Mouse (Mus musculus) stomach, embryonic 16.5 days (tissue): ENCODE measurements around the gene Snapc4. TPM values are rescaled to one million over a fixed set of nuclear protein-coding genes. Genes with fewer than 3 reads are reported as not detected.
A peak's percentile ranks its signal among the peaks of the same experiment; 100 is the strongest.

Source experiments
- ATAC-seq: fragments of 200-750 bp; cut with Nextera tagmentation; 2 replicates; pipeline ENCODE4 v1.8.0; 2017; ENCODE audit warnings: moderate number of reproducible peaks, moderate TSS enrichment; ENCODE audit not compliant: insufficient read depth, low FRiP score
- H3K27ac ChIP-seq: fragments of 300-500 bp; sonication (generic); 2 replicates; pipeline ENCODE4 v1.5.1; 2014; ENCODE audit warnings: low read length
- H3K27me3 ChIP-seq: fragments of 300-500 bp; sonication (generic); 2 replicates; pipeline ENCODE4 v1.6.1; 2014; ENCODE audit warnings: low read length, control low read depth, mixed read lengths; ENCODE audit not compliant: control insufficient read depth, insufficient read depth
- H3K36me3 ChIP-seq: fragments of 300-500 bp; sonication (generic); 2 replicates; pipeline ENCODE4 v1.6.1; 2014; ENCODE audit warnings: low read length; ENCODE audit not compliant: control insufficient read depth, insufficient read depth
- H3K4me1 ChIP-seq: fragments of 300-500 bp; sonication (generic); 2 replicates; pipeline ENCODE4 v1.6.1; 2014; ENCODE audit warnings: low read length, control low read depth, mixed read lengths; ENCODE audit not compliant: control insufficient read depth, insufficient read depth
- H3K4me2 ChIP-seq: fragments of 300-500 bp; sonication (generic); 2 replicates; pipeline ENCODE4 v1.6.1; 2014; ENCODE audit warnings: low read depth, low read length, mixed read lengths
- H3K4me3 ChIP-seq: fragments of 300-500 bp; sonication (generic); replicated peaks from 2 replicates; pipeline ENCODE4 v1.5.1; 2014; ENCODE audit warnings: mild to moderate bottlenecking, low read length
- H3K9ac ChIP-seq: fragments of 300-500 bp; sonication (generic); 2 replicates; pipeline ENCODE4 v1.6.1; 2014; ENCODE audit warnings: low read length
- H3K9me3 ChIP-seq: fragments of 300-500 bp; sonication (generic); replicated peaks from 2 replicates; pipeline ENCODE4 v1.6.1; 2016; ENCODE audit warnings: low read length, control low read depth; ENCODE audit not compliant: control insufficient read depth
- WGBS: fragments of 180-500 bp; shearing (Covaris S2); extraction: QIAGEN DNeasy Blood & Tissue Kit; methylation state at CpG from one replicate; pipeline ENCODE4 v1.1.7; 2014; 5-methylcytosine and 5-hydroxymethylcytosine counted together
- polyA plus RNA-seq: library from polyadenylated mRNA; unstranded; fragments of >200 nt; fragmentation: Nextera tagmentation; extraction: Ambion mirVana; gene quantifications from 2 replicates; pipeline ENCODE4 v1.2.1, GENCODE M21; 2015

Snapc4 gene
- polyA plus RNA-seq, 1 experiment from 2014 or later, result 26.1 TPM

GRCm38 (mm10) chr2:26315072-26315924 is 65.2 kb downstream of the Snapc4 start, which contains the start of gene Gpsm1:
Gene Gpsm1 (plus strand): TSS chr2:26315515.
- Histone ChIP-seq H3K9ac (peak within 1 kb of the TSS; percentile 90), H3K4me3 (peak within 1 kb of the TSS; percentile 80), H3K4me1 (peaks cover 34% of the 10 kb centered on the region), H3K27me3 (no peaks in the 10 kb centered on the region), H3K4me2 (peak within 1 kb of the TSS; percentile 72), H3K36me3 (no peaks in the 10 kb centered on the region), H3K9me3 (no peaks in the 10 kb centered on the region), H3K27ac (peak within 1 kb of the TSS; percentile 93)
- WGBS, result under 1% methylated on average over 50 of the region's 66 CpGs
- ATAC-seq, result peak; percentile 80

GRCm38 (mm10) chr2:26314281-26315071 is 66.0 kb downstream of the Snapc4 start:
- no peaks in the 10 kb centered on the region for H3K9me3 ChIP-seq
- H3K4me3 ChIP-seq, result peak overlapping the region; percentile 80
- WGBS, result 27% methylated on average over 13 of the region's 13 CpGs
- H3K9ac ChIP-seq, result peak overlapping the region; percentile 90
- no peaks in the 10 kb centered on the region for H3K36me3 ChIP-seq
- no peaks in the 10 kb centered on the region for H3K27me3 ChIP-seq
- peak overlapping the region; percentile 93 for H3K27ac ChIP-seq
- H3K4me1 ChIP-seq, result peaks cover 41% of the 10 kb centered on the region
- H3K4me2 ChIP-seq, result peak overlapping the region; percentile 72
- ATAC-seq, result peak; percentile 30; the same call in 1 of the 2 replicates

- Histone ChIP-seq H3K9me3 (no peaks in the 10 kb centered on the region), H3K36me3 (no peaks in the 10 kb centered on the region), H3K27me3 (no peaks in the 10 kb centered on the region), H3K4me3 (no peak overlapping the region), H3K9ac (no peak overlapping the region), H3K27ac (no peak overlapping the region), H3K4me1 (peaks cover 44% of the 10 kb centered on the region), H3K4me2 (no peak overlapping the region)
- 86% methylated on average over 1 of the region's 1 CpGs for WGBS
- ATAC-seq, result no peak
Measured at GRCm38 (mm10) chr2:26313394-26313793, 67.1 kb downstream of the Snapc4 start.

GRCm38 (mm10) chr2:26312812-26313211 is 67.6 kb downstream of the Snapc4 start:
- ATAC-seq, result no peak
- Histone ChIP-seq H3K27me3 (no peaks in the 10 kb centered on the region), H3K4me1 (peaks cover 41% of the 10 kb centered on the region), H3K36me3 (no peaks in the 10 kb centered on the region), H3K9me3 (no peaks in the 10 kb centered on the region), H3K27ac (no peak overlapping the region), H3K4me3 (no peak overlapping the region), H3K4me2 (no peak overlapping the region), H3K9ac (no peak overlapping the region)
- WGBS, result 56% methylated on average over 2 of the region's 2 CpGs

Other genes starting within 250 kb of the Snapc4 start
- not detected in 2 replicates for gene Lhx3, start 172.4 kb downstream of the Snapc4 start, polyA plus RNA-seq
- gene Qsox2, start 143.1 kb downstream of the Snapc4 start, polyA plus RNA-seq, result 23.2 and 24.1 TPM in 2 replicates
- gene Ccdc187, start 86.1 kb downstream of the Snapc4 start, polyA plus RNA-seq, result 0.58 and 0.82 TPM in 2 replicates
- gene Gpsm1, start 65.1 kb downstream of the Snapc4 start, polyA plus RNA-seq, result 28.8 and 33.0 TPM in 2 replicates
- gene Dnlz, start 28.5 kb downstream of the Snapc4 start, polyA plus RNA-seq, result 20.5 and 23.8 TPM in 2 replicates
- 1.1 and 1.5 TPM in 2 replicates for gene Card9, start 19.7 kb downstream of the Snapc4 start, polyA plus RNA-seq
- gene Entr1, start 8.7 kb upstream of the Snapc4 start, polyA plus RNA-seq, result 98.7 and 105 TPM in 2 replicates
- gene Pmpca, start 8.7 kb upstream of the Snapc4 start, polyA plus RNA-seq, result 97.0 and 104 TPM in 2 replicates
- gene Inpp5e, start 28.6 kb upstream of the Snapc4 start, polyA plus RNA-seq, result 15.2 and 15.9 TPM in 2 replicates
- gene Sec16a, start 64.6 kb upstream of the Snapc4 start, polyA plus RNA-seq, result 28.2 and 31.5 TPM in 2 replicates
- 14.1 and 15.4 TPM in 2 replicates for gene Notch1, start 136.0 kb upstream of the Snapc4 start, polyA plus RNA-seq
- gene Egfl7, start 199.4 kb upstream of the Snapc4 start, polyA plus RNA-seq, result 116 and 120 TPM in 2 replicates
- gene Gm20532, start 206.0 kb upstream of the Snapc4 start, polyA plus RNA-seq, result not detected in 2 replicates
- 66.8 and 72.1 TPM in 2 replicates for gene Agpat2, start 223.8 kb upstream of the Snapc4 start, polyA plus RNA-seq
- gene Fam69b, start 247.8 kb upstream of the Snapc4 start, polyA plus RNA-seq, result 23.2 and 27.3 TPM in 2 replicates